Mouse (Mus musculus): ENCODE measurements around the gene Scaf4.

The Scaf4 gene

GRCm38 (mm10) chr16:90198626-90199025, 85.7 kb downstream of the Scaf4 start:
- no peak for DNase-seq (ENCODE audit: low spot score)

- DNase-seq (ENCODE audit: low spot score), result peak; percentile 59
These were observed 86.8 kb downstream of the Scaf4 start for GRCm38 (mm10) chr16:90197337-90197973.

- no peak for DNase-seq (ENCODE audit: low spot score)
These were observed 87.5 kb downstream of the Scaf4 start for GRCm38 (mm10) chr16:90196688-90197240.

- DNase-seq (ENCODE audit: low spot score), result no peak
These were observed 90.6 kb downstream of the Scaf4 start for GRCm38 (mm10) chr16:90193719-90194118.

- no peak for DNase-seq (ENCODE audit: low spot score)
These were observed 93.0 kb downstream of the Scaf4 start for GRCm38 (mm10) chr16:90191289-90191688.

- no peak for DNase-seq (ENCODE audit: low spot score)
These were observed 96.8 kb downstream of the Scaf4 start for GRCm38 (mm10) chr16:90187453-90187852.

GRCm38 (mm10) chr16:90185928-90186588, 98.2 kb downstream of the Scaf4 start:
- DNase-seq (ENCODE audit: low spot score), result peak; percentile 38

- DNase-seq (ENCODE audit: low spot score), result no peak
These were observed 100.2 kb downstream of the Scaf4 start for GRCm38 (mm10) chr16:90184135-90184534.

GRCm38 (mm10) chr16:90181673-90182072, 102.6 kb downstream of the Scaf4 start:
- no peak for DNase-seq (ENCODE audit: low spot score)

GRCm38 (mm10) chr16:90180975-90181374, 103.3 kb downstream of the Scaf4 start:
- no peak for DNase-seq (ENCODE audit: low spot score)

GRCm38 (mm10) chr16:90179892-90180291, 104.4 kb downstream of the Scaf4 start:
- no peak for DNase-seq (ENCODE audit: low spot score)

- DNase-seq (ENCODE audit: low spot score), result no peak
These were observed 105.9 kb downstream of the Scaf4 start for GRCm38 (mm10) chr16:90178404-90178803.

- no peak for DNase-seq (ENCODE audit: low spot score)
These were observed 106.9 kb downstream of the Scaf4 start for GRCm38 (mm10) chr16:90177425-90177824.

- no peak for DNase-seq (ENCODE audit: low spot score)
These were observed 107.8 kb downstream of the Scaf4 start for GRCm38 (mm10) chr16:90176472-90176871.

Data from testis, postnatal 14 days (tissue).